Mouse (Mus musculus): ENCODE measurements around the gene Sox6. TPM values are rescaled to one million over a fixed set of nuclear protein-coding genes. Genes with fewer than 3 reads are reported as not detected.
"Not testable (repeated sequence)": the region's sequence is repeated elsewhere in the genome, so short reads cannot be mapped to it uniquely, and the experiment has no call there.

The Sox6 gene
- total RNA-seq, 4 experiments from 2014 or later = 10.8 to 17.3 (median 12.6) TPM

GRCm38 (mm10) chr7:115645272-115645970, 393.2 kb downstream of the Sox6 start:
- no peak for DNase-seq

GRCm38 (mm10) chr7:115630691-115631090, 407.9 kb downstream of the Sox6 start:
- DNase-seq = no peak

GRCm38 (mm10) chr7:115630287-115630686, 408.3 kb downstream of the Sox6 start:
- DNase-seq = no peak

- no peak for DNase-seq
These were observed 409.8 kb downstream of the Sox6 start for GRCm38 (mm10) chr7:115628766-115629165.

GRCm38 (mm10) chr7:115625956-115626355, 412.6 kb downstream of the Sox6 start:
- DNase-seq = no peak

- DNase-seq = no peak
These were observed 413.6 kb downstream of the Sox6 start for GRCm38 (mm10) chr7:115624907-115625552.

- no peak for DNase-seq
These were observed 414.1 kb downstream of the Sox6 start for GRCm38 (mm10) chr7:115624451-115624850.

- no peak for DNase-seq
These were observed 422.8 kb downstream of the Sox6 start for GRCm38 (mm10) chr7:115615697-115616237.

GRCm38 (mm10) chr7:115607485-115607884, 431.1 kb downstream of the Sox6 start:
- no peak for DNase-seq

- DNase-seq = not testable (repeated sequence)
These were observed 432.5 kb downstream of the Sox6 start for GRCm38 (mm10) chr7:115606125-115606524.

GRCm38 (mm10) chr7:115604883-115605282, 433.7 kb downstream of the Sox6 start:
- DNase-seq = no peak

GRCm38 (mm10) chr7:115597376-115597775, 441.2 kb downstream of the Sox6 start:
- DNase-seq = no peak

- no peak for DNase-seq
These were observed 458.1 kb downstream of the Sox6 start for GRCm38 (mm10) chr7:115580461-115580860.

- peak; percentile 23 for DNase-seq
These were observed 458.8 kb downstream of the Sox6 start for GRCm38 (mm10) chr7:115579826-115580225.

- no peak for DNase-seq
These were observed 462.2 kb downstream of the Sox6 start for GRCm38 (mm10) chr7:115576387-115576786.

GRCm38 (mm10) chr7:115574834-115575233, 463.8 kb downstream of the Sox6 start:
- DNase-seq = no peak

- DNase-seq = no peak
These were observed 469.8 kb downstream of the Sox6 start for GRCm38 (mm10) chr7:115568821-115569240.

GRCm38 (mm10) chr7:115568301-115568700, 470.3 kb downstream of the Sox6 start:
- no peak for DNase-seq

- no peak for DNase-seq
These were observed 471.8 kb downstream of the Sox6 start for GRCm38 (mm10) chr7:115566818-115567217.

- DNase-seq = no peak
These were observed 473.6 kb downstream of the Sox6 start for GRCm38 (mm10) chr7:115565060-115565426.

- no peak for DNase-seq
These were observed 474.1 kb downstream of the Sox6 start for GRCm38 (mm10) chr7:115564359-115565059.

GRCm38 (mm10) chr7:115556677-115557076, 481.9 kb downstream of the Sox6 start:
- DNase-seq = no peak

GRCm38 (mm10) chr7:115550197-115550804, 488.3 kb downstream of the Sox6 start:
- DNase-seq = no peak
